Mouse (Mus musculus) kidney, postnatal 0 days (tissue): ENCODE measurements at regions not wholly inside any gene's neighbourhood (a gene's known extent, or its start where the extent isn't known, plus 50 kb on each side); places are given as distances from the start of the nearest gene placed in this dataset.

Source experiments
- ATAC-seq: fragments of 200-750 bp; cut with Nextera tagmentation; replicated peaks from 2 replicates; pipeline ENCODE4 v1.8.0; 2017; ENCODE audit warnings: low read depth, moderate number of reproducible peaks, moderate TSS enrichment, moderate library complexity; ENCODE audit not compliant: low FRiP score
- DNase-seq: peaks from one replicate; pipeline ENCODE4 v3.0.0-alpha.2; 2016; ENCODE audit warnings: low spot score
- H3K27ac ChIP-seq: fragments of 300-500 bp; sonication (generic); 2 replicates; pipeline ENCODE4 v1.5.1; 2014; ENCODE audit warnings: mild to moderate bottlenecking
- H3K27me3 ChIP-seq: fragments of 300-500 bp; sonication (generic); 2 replicates; pipeline ENCODE4 v1.6.1; 2014; ENCODE audit warnings: low read length, mixed read lengths; ENCODE audit not compliant: insufficient read depth
- H3K36me3 ChIP-seq: fragments of 300-500 bp; sonication (generic); 2 replicates; pipeline ENCODE4 v1.6.1; 2014; ENCODE audit warnings: low read length, mixed read lengths; ENCODE audit not compliant: insufficient read depth
- H3K4me1 ChIP-seq: fragments of 300-500 bp; sonication (generic); replicated peaks from 2 replicates; pipeline ENCODE4 v1.6.1; 2014; ENCODE audit warnings: antibody characterized with exemption, low read length, mixed read lengths; ENCODE audit not compliant: insufficient read depth
- H3K4me2 ChIP-seq: fragments of 300-500 bp; sonication (generic); 2 replicates; pipeline ENCODE4 v1.6.1; 2014; ENCODE audit warnings: mild to moderate bottlenecking, low read length, moderate library complexity, mixed read lengths
- H3K4me3 ChIP-seq: fragments of 300-500 bp; sonication (generic); replicated peaks from 2 replicates; pipeline ENCODE4 v1.5.1; 2014; ENCODE audit warnings: low read depth, low read length
- H3K9ac ChIP-seq: fragments of 300-500 bp; sonication (generic); 2 replicates; pipeline ENCODE4 v1.6.1; 2014; ENCODE audit warnings: low read depth, low read length
- H3K9me3 ChIP-seq: fragments of 300-500 bp; sonication (generic); replicated peaks from 2 replicates; pipeline ENCODE4 v1.6.1; 2016; ENCODE audit warnings: low read length, inconsistent platforms, mixed read lengths
- CTCF ChIP-seq: IDR thresholded peaks from 2 replicates; pipeline ENCODE4 v1.5.1; 2016; ENCODE audit warnings: antibody characterized with exemption, low read depth, mild to moderate bottlenecking, moderate library complexity
- WGBS: fragments of 180-500 bp; shearing (Covaris S2); extraction: QIAGEN DNeasy Blood & Tissue Kit; methylation state at CpG from one replicate; pipeline ENCODE4 v1.1.7; 2014; 5-methylcytosine and 5-hydroxymethylcytosine counted together

DNA sequence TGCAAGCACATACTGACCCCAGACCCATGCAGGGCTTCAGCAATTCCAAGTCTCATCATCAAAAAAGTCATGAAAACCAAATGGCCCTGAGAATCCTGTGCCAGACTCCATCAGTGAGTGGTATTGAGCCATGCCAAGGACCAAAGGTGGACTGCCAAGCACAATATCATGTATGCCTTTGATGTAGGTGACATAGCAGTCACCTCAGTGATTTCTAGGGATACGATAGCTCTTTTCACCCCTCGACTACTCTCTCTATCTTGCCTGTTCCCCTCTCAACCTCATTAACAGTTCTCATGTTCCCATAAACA lies 807.4 kb upstream of the Tbl1xr1 start:
- no peak for TF ChIP-seq CTCF
- Histone ChIP-seq H3K9me3 (no peaks in the 10 kb centered on the region), H3K4me1 (no peaks in the 10 kb centered on the region), H3K27ac (no peak overlapping the region), H3K36me3 (no peaks in the 10 kb centered on the region), H3K4me2 (no peak overlapping the region), H3K4me3 (no peak overlapping the region), H3K27me3 (no peaks in the 10 kb centered on the region), H3K9ac (no peak overlapping the region)
- ATAC-seq: no peak
- DNase-seq: no peak
- WGBS: 50% methylated on average over 2 of the region's 2 CpGs

DNA sequence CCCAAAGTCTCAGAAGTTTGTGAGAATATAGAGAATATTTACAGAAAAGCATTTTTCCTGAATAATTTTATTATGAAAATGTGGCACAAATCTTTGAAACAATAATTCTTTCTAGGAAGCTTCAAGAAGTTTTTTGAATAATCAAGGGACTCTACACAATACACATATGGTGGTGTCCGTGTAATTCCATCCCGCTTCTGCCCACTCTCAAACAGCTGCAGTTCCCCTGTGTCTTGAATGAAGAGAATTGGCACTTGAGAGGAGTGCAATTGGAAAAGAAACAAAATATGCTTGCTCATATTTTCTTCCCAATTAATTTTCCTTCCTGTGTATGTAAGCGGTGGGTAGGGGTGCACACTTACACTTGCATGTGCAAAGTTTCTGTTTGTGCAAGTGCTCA lies 805.7 kb upstream of the Tbl1xr1 start:
- H3K4me1 ChIP-seq: no peaks in the 10 kb centered on the region
- H3K36me3 ChIP-seq: no peaks in the 10 kb centered on the region
- H3K4me3 ChIP-seq: no peak overlapping the region
- TF ChIP-seq CTCF: no peak
- 81% methylated on average over 3 of the region's 3 CpGs for WGBS
- H3K9me3 ChIP-seq: no peaks in the 10 kb centered on the region
- H3K4me2 ChIP-seq: no peak overlapping the region
- H3K9ac ChIP-seq: no peak overlapping the region
- no peaks in the 10 kb centered on the region for H3K27me3 ChIP-seq
- ATAC-seq (no peak), DNase-seq (no peak)
- H3K27ac ChIP-seq: no peak overlapping the region

DNA sequence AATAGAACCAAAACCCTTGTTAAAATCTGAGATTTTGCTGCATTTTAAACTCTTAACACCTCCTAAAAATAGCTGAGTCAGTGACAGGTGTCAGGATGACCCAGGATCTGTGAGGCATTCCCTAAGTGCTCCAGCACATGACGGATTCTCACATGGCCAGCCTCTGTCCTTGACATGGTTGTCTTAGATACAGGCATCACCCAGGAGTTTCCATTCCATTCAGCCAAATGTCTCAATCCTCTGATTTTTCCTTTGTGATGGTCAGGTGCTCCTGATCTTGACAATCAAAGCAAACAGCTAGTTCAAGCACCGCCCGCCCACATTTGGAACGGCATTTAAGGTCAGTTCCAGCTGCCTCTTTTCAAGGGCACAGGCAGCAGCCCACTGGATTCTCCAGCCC lies 804.2 kb upstream of the Tbl1xr1 start:
- DNase-seq (no peak), ATAC-seq (no peak)
- no peak for TF ChIP-seq CTCF
- no peaks in the 10 kb centered on the region for H3K9me3 ChIP-seq
- H3K4me1 ChIP-seq: no peaks in the 10 kb centered on the region
- 81% methylated on average over 4 of the region's 4 CpGs for WGBS
- no peak overlapping the region for H3K4me2 ChIP-seq
- H3K4me3 ChIP-seq: no peak overlapping the region
- no peaks in the 10 kb centered on the region for H3K27me3 ChIP-seq
- H3K27ac ChIP-seq: no peak overlapping the region
- H3K9ac ChIP-seq: no peak overlapping the region
- H3K36me3 ChIP-seq: no peaks in the 10 kb centered on the region

- ATAC-seq: no peak
These were observed 783.7 kb upstream of the Tbl1xr1 start for GRCm38 (mm10) chr3:21292774-21293173.

GRCm38 (mm10) chr3:21293308-21293707 lies 783.1 kb upstream of the Tbl1xr1 start:
- no peaks in the 10 kb centered on the region for H3K4me1 ChIP-seq
- no peak for DNase-seq
- no peak for ATAC-seq
- no peak for TF ChIP-seq CTCF
- H3K4me2 ChIP-seq: no peak overlapping the region
- H3K9ac ChIP-seq: no peak overlapping the region
- no peaks in the 10 kb centered on the region for H3K9me3 ChIP-seq
- no peak overlapping the region for H3K27ac ChIP-seq
- no peak overlapping the region for H3K4me3 ChIP-seq
- H3K27me3 ChIP-seq: no peaks in the 10 kb centered on the region
- H3K36me3 ChIP-seq: no peaks in the 10 kb centered on the region
- WGBS: 84% methylated on average over 2 of the region's 2 CpGs

More at GRCm38 (mm10) chr3:21292774-21293173, 783.7 kb upstream of the Tbl1xr1 start:
- H3K4me3 ChIP-seq: no peak overlapping the region
- no peak overlapping the region for H3K4me2 ChIP-seq
- H3K27me3 ChIP-seq: no peaks in the 10 kb centered on the region
- H3K9me3 ChIP-seq: no peaks in the 10 kb centered on the region
- DNase-seq: no peak
- no peak overlapping the region for H3K9ac ChIP-seq
- 90% methylated on average over 1 of the region's 1 CpGs for WGBS
- H3K27ac ChIP-seq: no peak overlapping the region
- TF ChIP-seq CTCF: no peak
- H3K36me3 ChIP-seq: no peaks in the 10 kb centered on the region
- H3K4me1 ChIP-seq: no peaks in the 10 kb centered on the region

- H3K27ac ChIP-seq: no peak overlapping the region
- DNase-seq (no peak), ATAC-seq (no peak)
- H3K9me3 ChIP-seq: no peaks in the 10 kb centered on the region
- no peaks in the 10 kb centered on the region for H3K27me3 ChIP-seq
- 76% methylated on average over 3 of the region's 3 CpGs for WGBS
- no peaks in the 10 kb centered on the region for H3K4me1 ChIP-seq
- H3K4me3 ChIP-seq: no peak overlapping the region
- H3K36me3 ChIP-seq: no peaks in the 10 kb centered on the region
- no peak overlapping the region for H3K9ac ChIP-seq
- no peak overlapping the region for H3K4me2 ChIP-seq
- TF ChIP-seq CTCF: no peak
These were observed 781.7 kb upstream of the Tbl1xr1 start for GRCm38 (mm10) chr3:21294776-21295175.

- 39% methylated on average over 1 of the region's 1 CpGs for WGBS
- H3K4me3 ChIP-seq: no peak overlapping the region
- no peaks in the 10 kb centered on the region for H3K4me1 ChIP-seq
- no peaks in the 10 kb centered on the region for H3K36me3 ChIP-seq
- no peak for TF ChIP-seq CTCF
- no peak overlapping the region for H3K27ac ChIP-seq
- no peak overlapping the region for H3K4me2 ChIP-seq
- no peak overlapping the region for H3K9ac ChIP-seq
- H3K9me3 ChIP-seq: no peaks in the 10 kb centered on the region
- ATAC-seq (no peak), DNase-seq (no peak)
- no peaks in the 10 kb centered on the region for H3K27me3 ChIP-seq
These were observed 779.8 kb upstream of the Tbl1xr1 start for GRCm38 (mm10) chr3:21296581-21297110.
